Mouse (Mus musculus) neural tube, embryonic 14.5 days (tissue): ENCODE measurements around the gene Lmln. TPM values are rescaled to one million over a fixed set of nuclear protein-coding genes. Genes with fewer than 3 reads are reported as not detected.

Experiments used
- ATAC-seq: fragments of 200-750 bp; cut with Nextera tagmentation; 2 replicates; pipeline ENCODE4 v1.8.0; 2017; ENCODE audit warnings: low read depth, mild to moderate bottlenecking, moderate TSS enrichment, moderate library complexity
- H3K27ac ChIP-seq: fragments of 300-500 bp; sonication (generic); 2 replicates; pipeline ENCODE4 v1.5.1; 2014; ENCODE audit warnings: low read depth, mild to moderate bottlenecking, control low read depth, low read length, moderate library complexity, mixed read lengths
- H3K27me3 ChIP-seq: fragments of 300-500 bp; sonication (generic); 2 replicates; pipeline ENCODE4 v1.6.1; 2014; ENCODE audit warnings: low read length; ENCODE audit not compliant: control insufficient read depth, insufficient read depth
- H3K36me3 ChIP-seq: fragments of 300-500 bp; sonication (generic); 2 replicates; pipeline ENCODE4 v1.6.1; 2014; ENCODE audit warnings: low read length, mixed read lengths; ENCODE audit not compliant: control insufficient read depth, insufficient read depth
- H3K4me1 ChIP-seq: fragments of 300-500 bp; sonication (generic); 2 replicates; pipeline ENCODE4 v1.6.1; 2014; ENCODE audit warnings: low read length; ENCODE audit not compliant: control insufficient read depth, insufficient read depth
- H3K4me2 ChIP-seq: fragments of 300-500 bp; sonication (generic); 2 replicates; pipeline ENCODE4 v1.6.1; 2014; ENCODE audit warnings: mild to moderate bottlenecking, low read depth, low read length, control low read depth
- H3K4me3 ChIP-seq: fragments of 300-500 bp; sonication (generic); 2 replicates; pipeline ENCODE4 v1.5.1; 2014; ENCODE audit warnings: low read depth, low read length, control low read depth, mixed read lengths
- H3K9ac ChIP-seq: fragments of 300-500 bp; sonication (generic); replicated peaks from 2 replicates; pipeline ENCODE4 v1.6.1; 2014; ENCODE audit warnings: low read depth, mild to moderate bottlenecking, control low read depth, low read length, mixed read lengths
- H3K9me3 ChIP-seq: fragments of 300-500 bp; sonication (generic); 2 replicates; pipeline ENCODE4 v1.6.1; 2016; ENCODE audit warnings: low read length; ENCODE audit not compliant: control insufficient read depth
- WGBS: fragments of 180-500 bp; shearing (Covaris S2); extraction: QIAGEN DNeasy Blood & Tissue Kit; methylation state at CpG from one replicate; pipeline ENCODE4 v1.1.7; 2014; 5-methylcytosine and 5-hydroxymethylcytosine counted together
- polyA plus RNA-seq: library from polyadenylated mRNA; unstranded; fragments of >200 nt; fragmentation: Nextera tagmentation; extraction: Ambion mirVana; gene quantifications from 2 replicates; pipeline ENCODE4 v1.2.1, GENCODE M21; 2014

The Lmln gene
- polyA plus RNA-seq, 1 experiment from 2014 or later: 4.9 TPM

GRCm38 (mm10) chr16:33024456-33025104 lies 37.7 kb upstream of the Lmln start:
- ATAC-seq: no peak
- H3K9me3 ChIP-seq: no peaks in the 10 kb centered on the region
- no peak overlapping the region for H3K4me2 ChIP-seq
- no peaks in the 10 kb centered on the region for H3K36me3 ChIP-seq
- H3K4me3 ChIP-seq: no peak overlapping the region
- H3K27me3 ChIP-seq: no peaks in the 10 kb centered on the region
- H3K27ac ChIP-seq: no peak overlapping the region
- no peaks in the 10 kb centered on the region for H3K4me1 ChIP-seq
- 75% methylated on average over 8 of the region's 8 CpGs for WGBS
- H3K9ac ChIP-seq: no peak overlapping the region

GRCm38 (mm10) chr16:33026357-33026756 lies 36.0 kb upstream of the Lmln start:
- Histone ChIP-seq H3K36me3 (no peaks in the 10 kb centered on the region), H3K27ac (no peak overlapping the region), H3K9me3 (no peaks in the 10 kb centered on the region), H3K4me3 (no peak overlapping the region), H3K4me2 (no peak overlapping the region), H3K4me1 (no peaks in the 10 kb centered on the region), H3K27me3 (no peaks in the 10 kb centered on the region), H3K9ac (no peak overlapping the region)
- WGBS: 92% methylated on average over 7 of the region's 7 CpGs
- ATAC-seq: no peak

- no peaks in the 10 kb centered on the region for H3K9me3 ChIP-seq
- H3K9ac ChIP-seq: no peak overlapping the region
- no peaks in the 10 kb centered on the region for H3K27me3 ChIP-seq
- WGBS: 85% methylated on average over 4 of the region's 4 CpGs
- no peak for ATAC-seq
- no peak overlapping the region for H3K27ac ChIP-seq
- H3K4me3 ChIP-seq: no peak overlapping the region
- no peaks in the 10 kb centered on the region for H3K4me1 ChIP-seq
- H3K4me2 ChIP-seq: no peak overlapping the region
- no peaks in the 10 kb centered on the region for H3K36me3 ChIP-seq
Measured at GRCm38 (mm10) chr16:33036006-33036405, 26.3 kb upstream of the Lmln start.

GRCm38 (mm10) chr16:33042682-33043081 lies 19.6 kb upstream of the Lmln start:
- H3K4me1 ChIP-seq: no peaks in the 10 kb centered on the region
- H3K9me3 ChIP-seq: no peaks in the 10 kb centered on the region
- no peaks in the 10 kb centered on the region for H3K27me3 ChIP-seq
- no peak overlapping the region for H3K9ac ChIP-seq
- no peak overlapping the region for H3K27ac ChIP-seq
- 69% methylated on average over 1 of the region's 1 CpGs for WGBS
- H3K4me3 ChIP-seq: no peak overlapping the region
- no peaks in the 10 kb centered on the region for H3K36me3 ChIP-seq
- no peak overlapping the region for H3K4me2 ChIP-seq
- ATAC-seq: no peak

- no peak overlapping the region for H3K4me2 ChIP-seq
- no peak overlapping the region for H3K9ac ChIP-seq
- H3K9me3 ChIP-seq: no peaks in the 10 kb centered on the region
- no peak overlapping the region for H3K4me3 ChIP-seq
- no peaks in the 10 kb centered on the region for H3K4me1 ChIP-seq
- 79% methylated on average over 2 of the region's 2 CpGs for WGBS
- no peaks in the 10 kb centered on the region for H3K36me3 ChIP-seq
- no peaks in the 10 kb centered on the region for H3K27me3 ChIP-seq
- ATAC-seq: no peak
- no peak overlapping the region for H3K27ac ChIP-seq
Measured at GRCm38 (mm10) chr16:33043268-33043667, 19.1 kb upstream of the Lmln start.

GRCm38 (mm10) chr16:33048004-33048403 lies 14.3 kb upstream of the Lmln start:
- no peak overlapping the region for H3K4me2 ChIP-seq
- 90% methylated on average over 1 of the region's 1 CpGs for WGBS
- ATAC-seq: no peak
- H3K9me3 ChIP-seq: no peaks in the 10 kb centered on the region
- H3K27ac ChIP-seq: no peak overlapping the region
- no peaks in the 10 kb centered on the region for H3K36me3 ChIP-seq
- H3K9ac ChIP-seq: no peak overlapping the region
- no peaks in the 10 kb centered on the region for H3K27me3 ChIP-seq
- H3K4me1 ChIP-seq: no peaks in the 10 kb centered on the region
- H3K4me3 ChIP-seq: no peak overlapping the region

GRCm38 (mm10) chr16:33048686-33049085 lies 13.6 kb upstream of the Lmln start:
- no peak for ATAC-seq
- H3K4me1 ChIP-seq: no peaks in the 10 kb centered on the region
- 84% methylated on average over 2 of the region's 2 CpGs for WGBS
- no peak overlapping the region for H3K9ac ChIP-seq
- no peak overlapping the region for H3K4me2 ChIP-seq
- H3K36me3 ChIP-seq: no peaks in the 10 kb centered on the region
- H3K9me3 ChIP-seq: no peaks in the 10 kb centered on the region
- H3K27me3 ChIP-seq: no peaks in the 10 kb centered on the region
- no peak overlapping the region for H3K4me3 ChIP-seq
- H3K27ac ChIP-seq: no peak overlapping the region

- no peak overlapping the region for H3K27ac ChIP-seq
- no peaks in the 10 kb centered on the region for H3K4me1 ChIP-seq
- WGBS: 96% methylated on average over 16 of the region's 16 CpGs
- H3K36me3 ChIP-seq: no peaks in the 10 kb centered on the region
- no peaks in the 10 kb centered on the region for H3K27me3 ChIP-seq
- H3K4me2 ChIP-seq: no peak overlapping the region
- no peaks in the 10 kb centered on the region for H3K9me3 ChIP-seq
- H3K9ac ChIP-seq: no peak overlapping the region
- no peak for ATAC-seq
- H3K4me3 ChIP-seq: no peak overlapping the region
Measured at GRCm38 (mm10) chr16:33049809-33050208, 12.5 kb upstream of the Lmln start.

- no peak overlapping the region for H3K4me3 ChIP-seq
- H3K27ac ChIP-seq: no peak overlapping the region
- H3K9me3 ChIP-seq: no peaks in the 10 kb centered on the region
- H3K4me2 ChIP-seq: no peak overlapping the region
- whole genome bisulfite sequencing: 79% methylated on average over 5 of the region's 5 CpGs
- peaks cover 3% of the 10 kb centered on the region; the same call in 1 of the 2 replicates for H3K36me3 ChIP-seq
- no peaks in the 10 kb centered on the region for H3K27me3 ChIP-seq
- H3K4me1 ChIP-seq: peaks cover 8% of the 10 kb centered on the region
- no peak for ATAC-seq
- no peak overlapping the region for H3K9ac ChIP-seq
Measured at GRCm38 (mm10) chr16:33053141-33053540, 9.2 kb upstream of the Lmln start.
